8 mouse cellular contexts compared by ENCODE assay signal in the genomic region with DNA sequence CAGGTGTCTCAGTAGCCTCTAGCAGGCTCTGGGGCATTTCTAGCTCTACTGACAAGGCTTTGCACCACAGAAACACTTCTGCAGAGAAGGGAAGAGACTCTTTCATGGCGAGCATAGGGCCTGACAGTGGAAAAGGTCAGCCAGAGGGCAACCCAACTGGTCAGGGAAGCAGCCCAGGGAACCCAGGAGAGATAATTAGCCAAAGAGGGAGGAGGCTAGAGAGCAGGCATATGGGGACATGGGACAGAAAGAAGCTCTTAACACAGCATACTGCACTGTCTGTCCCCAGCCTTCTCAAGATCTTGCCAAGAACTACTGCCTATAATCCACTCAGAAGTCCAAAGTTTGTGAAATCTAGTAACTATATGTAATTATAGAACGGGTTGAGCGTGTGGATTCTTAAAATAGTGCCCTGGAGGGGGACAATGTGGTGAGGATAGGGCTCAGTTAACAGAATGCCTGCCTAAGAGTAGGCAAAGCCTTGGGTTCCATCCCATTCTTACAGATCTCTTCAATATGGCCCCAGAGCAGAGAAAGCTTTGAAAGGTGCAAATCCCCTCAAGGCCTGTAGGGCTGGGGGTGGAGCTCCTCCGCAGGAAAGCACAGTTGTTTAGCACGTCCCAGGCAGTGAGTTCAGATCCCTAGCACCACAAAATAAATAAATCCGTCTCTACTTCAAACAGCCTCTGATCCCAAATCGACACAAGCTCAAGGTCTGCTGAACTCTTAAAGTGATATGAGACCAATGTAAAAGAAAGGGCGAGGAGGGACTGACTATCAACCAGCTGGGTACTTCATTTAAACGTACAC. TPM values are rescaled to one million over a fixed set of nuclear protein-coding genes. Genes with fewer than 3 reads are reported as not detected.
A peak's percentile ranks its signal among the peaks of the same experiment; 100 is the strongest.
DNase-seq lines count a peak whose midpoint lies in the region; ATAC-seq and TF ChIP-seq lines count a peak whose summit lies in the region.
"Had no signal": no experiment of that assay in that cellular context is flagged by ENCODE, and none has a peak within 500 bp of the region (broad histone marks: within the 10 kb centered on the region; RNA-seq: fewer than 3 reads in every experiment).

No protein-coding gene starts in this region.

- peaks cover 41% of the 10 kb centered on the region for H3K79me2 ChIP-seq in liver, adult 2 months (ENCODE audit: control insufficient read depth, insufficient read depth, low read length)

- no peak for TF ChIP-seq POLR2A in liver, adult 2 months (IDR thresholded peaks at IDR 0.05; ENCODE audit: extremely low read depth, insufficient read depth, low read length)

- DNase-seq in liver, adult 2 months (ENCODE audit: extremely low read depth, low read depth, low spot score) = peak; percentile 76
- DNase-seq in liver = no peak
- peak; percentile 91 for DNase-seq in fat pad, adult 2 months (ENCODE audit: extremely low read depth, low read depth, low spot score)
- DNase-seq in hindbrain, postnatal 0 days (ENCODE audit: low spot score) = no peak
- peak; percentile 76 for DNase-seq in skeletal muscle tissue, adult 2 months (ENCODE audit: low read depth, low spot score)
- no peak for DNase-seq in ovary, postnatal 14 days (ENCODE audit: low spot score)
- DNase-seq in layer of hippocampus, postnatal 14 days (ENCODE audit: low spot score in 2 of 2) = no peak

- no peak overlapping the region for H3K9ac ChIP-seq in liver, adult 2 months (ENCODE audit: low read depth, low read length)
- H3K9ac ChIP-seq in hindbrain, postnatal 0 days (replicated peaks; ENCODE audit: low read length) = no peak overlapping the region; the same call in 1 of the 2 replicates

- no peaks in the 10 kb centered on the region for H3K9me3 ChIP-seq in hindbrain, postnatal 0 days (ENCODE audit: low read length)

- 42% methylated on average over 9 of the region's 9 CpGs for WGBS in liver, adult 2 months
- 48% methylated on average over 9 of the region's 9 CpGs for WGBS in hindbrain, postnatal 0 days

- H3K4me1 ChIP-seq in liver, adult 2 months (ENCODE audit: control insufficient read depth, insufficient read depth, low read length) = peaks cover 38% of the 10 kb centered on the region
- 0 out of 2 replicates have a peak, but pooled peaks cover 7% of the 10 kb centered on the region for H3K4me1 ChIP-seq in hindbrain, postnatal 0 days (ENCODE audit: insufficient read depth, low read length)

- H3K36me3 ChIP-seq in liver, adult 2 months (ENCODE audit: control insufficient read depth, insufficient read depth, low read length) = no peaks in the 10 kb centered on the region
- H3K36me3 ChIP-seq in hindbrain, postnatal 0 days (ENCODE audit: insufficient read depth, low read length) = no peaks in the 10 kb centered on the region

- ATAC-seq in hindbrain, postnatal 0 days = no peak

- peak overlapping the region; percentile 66 for H3K27ac ChIP-seq in liver, adult 2 months (replicated peaks; ENCODE audit: insufficient read depth, low read depth, low read length)
- no peak overlapping the region for H3K27ac ChIP-seq in hindbrain, postnatal 0 days

- peak; percentile 35 for TF ChIP-seq CTCF in liver, adult 2 months (IDR thresholded peaks at IDR 0.05; ENCODE audit: low read depth, low read length)
- TF ChIP-seq CTCF in hindbrain, postnatal 0 days (IDR thresholded peaks at IDR 0.05; ENCODE audit: low read depth) = no peak

- no peaks in the 10 kb centered on the region for H3K27me3 ChIP-seq in liver, adult 2 months (ENCODE audit: control insufficient read depth, insufficient read depth, low read length)
- no peaks in the 10 kb centered on the region for H3K27me3 ChIP-seq in hindbrain, postnatal 0 days (ENCODE audit: insufficient read depth, low read length)

- H3K4me3 ChIP-seq in liver, adult 2 months (ENCODE audit: insufficient read depth, low read depth, low read length) = no peak overlapping the region
- peak overlapping the region; percentile 85 for H3K4me3 ChIP-seq in hindbrain, postnatal 0 days (ENCODE audit: low read length)
- H3K4me3 ChIP-seq: erythroblast, embryonic 14.5 days had no signal

- peak overlapping the region; percentile 88 for H3K4me2 ChIP-seq in hindbrain, postnatal 0 days (ENCODE audit: low read depth, low read length)

RNA-seq across cellular contexts. Expression of gene Lrig1, which starts 4.6 kb away (rescaled TPM):
- 12.4 and 13.3 TPM in 2 replicates for total RNA-seq in liver, adult 2 months (2014; rRNA removed)
- polyA plus RNA-seq in liver, adult 2 months (2012; rRNA removed) = 12.9 and 14.8 TPM in 2 replicates
- total RNA-seq in hindbrain, postnatal 0 days (2014; rRNA removed) = 131 and 146 TPM in 2 replicates
- 23.0 and 27.8 TPM in 2 replicates for polyA plus RNA-seq in hindbrain, postnatal 0 days (2015; fragmentation: Nextera tagmentation; extraction: Ambion mirVana)
- 10 to 100 TPM; 33.2 to 34.9 TPM for total RNA-seq in layer of hippocampus, postnatal 14 days (2021)

Comparison
In these comparisons a context has a peak if more than half of its experiments do, and no peak if none do; other contexts are left out.
1. DNase-seq: peak in liver, adult 2 months (single experiment), fat pad, adult 2 months (single experiment) and skeletal muscle tissue, adult 2 months (single experiment); none in liver (single experiment), hindbrain, postnatal 0 days (single experiment), ovary, postnatal 14 days (single experiment) and layer of hippocampus, postnatal 14 days (0 of 2).